Mouse (Mus musculus) thymus, adult 2 months (tissue): Measurements from ENCODE around the gene Slc6a6.

ENCODE experiments used
- CTCF ChIP-seq: fragments of 200-500 bp; IDR thresholded peaks from 2 replicates; pipeline ENCODE4 v1.5.1; 2012; ENCODE audit warnings: mild to moderate bottlenecking, control low read depth, low read length, moderate library complexity, borderline replicate concordance; ENCODE audit not compliant: control insufficient read depth, poor library complexity, insufficient read depth; ENCODE audit errors: extremely low read depth
- POLR2A ChIP-seq: fragments of 200-500 bp; IDR thresholded peaks from 2 replicates; pipeline ENCODE4 v1.6.1; 2012; ENCODE audit warnings: mild to moderate bottlenecking, low read length, control low read depth, moderate library complexity; ENCODE audit not compliant: control insufficient read depth, poor library complexity, insufficient read depth; ENCODE audit errors: extremely low read depth

DNA sequence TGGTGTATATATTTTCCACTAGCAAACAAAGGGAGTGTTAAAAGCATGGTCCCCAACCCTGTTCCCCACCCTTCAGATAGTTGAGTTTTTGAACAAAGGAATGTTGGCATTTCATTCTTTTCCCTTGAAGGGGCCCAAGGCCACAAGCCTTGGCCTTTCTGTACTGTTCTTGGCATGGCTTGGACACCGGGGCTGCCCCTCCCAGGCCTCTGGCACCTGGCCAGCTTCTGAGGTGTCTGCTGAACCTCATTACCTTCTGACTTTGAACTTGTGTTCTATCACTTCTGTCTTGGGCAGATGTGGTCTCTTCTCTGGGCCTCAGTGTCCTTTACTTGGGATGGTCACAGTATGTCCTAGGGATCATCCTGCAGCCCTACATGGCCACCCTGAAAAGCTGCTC is 43.5 kb downstream of the Slc6a6 start:
- TF ChIP-seq CTCF (no peak), POLR2A (no peak)
